Mouse (Mus musculus) gastrocnemius, adult 8-10 months (tissue): ENCODE measurements around the gene Hist1h1d. TPM values are rescaled to one million over a fixed set of nuclear protein-coding genes. Genes with fewer than 3 reads are reported as not detected.
"Not testable (repeated sequence)": the region's sequence is repeated elsewhere in the genome, so short reads cannot be mapped to it uniquely, and the experiment has no call there.

Experiments
- DNase-seq, 2 experiments: peaks; one replicate each; pipeline ENCODE4 v3.0.0; 2022; ENCODE audit warnings: low spot score in 2 of 2
- total RNA-seq, 4 experiments: library from RNA; stranded (reverse); gene quantifications; 2 replicates each; pipeline ENCODE4 v1.2.4; 2022

Hist1h1d gene
- total RNA-seq, 4 experiments from 2014 or later: 0.87 to 1.3 (median 1.3) TPM

- DNase-seq: no peak
Measured at GRCm38 (mm10) chr13:23572218-23573033, 19.4 kb downstream of the Hist1h1d start.

GRCm38 (mm10) chr13:23573034-23573897, 20.2 kb downstream of the Hist1h1d start:
- not testable (repeated sequence) for DNase-seq

GRCm38 (mm10) chr13:23573898-23574524, 20.9 kb downstream of the Hist1h1d start, which contains the start of the genes Hist1h2bf and Hist1h2ad:
Gene Hist1h2bf, minus strand, starts transcription at chr13:23574196.
Gene Hist1h2ad, plus strand, starts transcription at chr13:23574381.
- peak; percentile 30 to 64 for DNase-seq

- DNase-seq: not testable (repeated sequence)
Measured at GRCm38 (mm10) chr13:23574546-23575170, 21.6 kb downstream of the Hist1h1d start.

- DNase-seq: no peak
Measured at GRCm38 (mm10) chr13:23575271-23575851, 22.3 kb downstream of the Hist1h1d start, which contains the start of gene Hist1h3d. Gene Hist1h3d, plus strand, starts transcription at chr13:23575763.

GRCm38 (mm10) chr13:23575864-23576313, 22.8 kb downstream of the Hist1h1d start:
- DNase-seq: not testable (repeated sequence)

- no peak for DNase-seq
Measured at GRCm38 (mm10) chr13:23576351-23576881, 23.4 kb downstream of the Hist1h1d start.

GRCm38 (mm10) chr13:23576906-23577639, 24.0 kb downstream of the Hist1h1d start:
- no peak for DNase-seq

- no peak for DNase-seq
Measured at GRCm38 (mm10) chr13:23577835-23578234, 24.8 kb downstream of the Hist1h1d start.

GRCm38 (mm10) chr13:23581408-23582218, 28.6 kb downstream of the Hist1h1d start, which contains the start of gene Hist1h4d:
Gene Hist1h4d, plus strand, starts transcription at chr13:23581598.
- peak; percentile 88 to 90 for DNase-seq

GRCm38 (mm10) chr13:23582219-23583056, 29.4 kb downstream of the Hist1h1d start:
- no peak for DNase-seq

GRCm38 (mm10) chr13:23583387-23584068, 30.5 kb downstream of the Hist1h1d start:
- DNase-seq: no peak

- DNase-seq: no peak
Measured at GRCm38 (mm10) chr13:23584331-23584730, 31.3 kb downstream of the Hist1h1d start.

GRCm38 (mm10) chr13:23585029-23585441, 32.0 kb downstream of the Hist1h1d start:
- DNase-seq: peak; percentile 41 to 59

GRCm38 (mm10) chr13:23585442-23586098, 32.5 kb downstream of the Hist1h1d start:
- peak; percentile 43 to 62 for DNase-seq
